Mouse (Mus musculus): ENCODE results near the gene Olfr1180.

GRCm38 (mm10) chr2:88449031-88449430 lies 30.1 kb upstream of the Olfr1180 start, which contains the start of gene Gm13757:
- no peak for TF ChIP-seq CTCF (IDR thresholded peaks at IDR 0.05; ENCODE audit: insufficient read depth, low read depth, low read length)
- TF ChIP-seq POLR2A (IDR thresholded peaks at IDR 0.05; ENCODE audit: insufficient read depth, low read depth, low read length) = no peak
